Mouse (Mus musculus) olfactory bulb, adult 2 months (tissue): Measurements from ENCODE around the gene Drp2.

Experiments used
- CTCF ChIP-seq: fragments of 200-500 bp; IDR thresholded peaks from 2 replicates; pipeline ENCODE4 v1.5.1; 2012; ENCODE audit warnings: low read depth, mild to moderate bottlenecking, low read length, moderate library complexity; ENCODE audit not compliant: insufficient read depth
- POLR2A ChIP-seq: fragments of 200-500 bp; IDR thresholded peaks from 2 replicates; pipeline ENCODE4 v1.6.1; 2012; ENCODE audit warnings: mild to moderate bottlenecking, low read depth, low read length, moderate library complexity; ENCODE audit not compliant: insufficient read depth

GRCm38 (mm10) chrX:134404584-134404955, 219 bp downstream of the Drp2 start:
- TF ChIP-seq CTCF = no peak
- TF ChIP-seq POLR2A = no peak; the same call in 1 of the 2 replicates
